Mouse (Mus musculus) limb, embryonic 11.5 days (tissue): Measurements from ENCODE around the gene Ky. TPM values are rescaled to one million over a fixed set of nuclear protein-coding genes. Genes with fewer than 3 reads are reported as not detected.

Experiments
- ATAC-seq: fragments of 200-750 bp; cut with Nextera tagmentation; 2 replicates; pipeline ENCODE4 v1.8.0; 2017; ENCODE audit warnings: low read depth; ENCODE audit not compliant: insufficient number of reproducible peaks, low FRiP score, low TSS enrichment
- DNase-seq: peaks from one replicate; pipeline ENCODE4 v3.0.0-alpha.2; 2015; ENCODE audit warnings: low spot score
- H3K27ac ChIP-seq: fragments of 300-500 bp; sonication (generic); replicated peaks from 2 replicates; pipeline ENCODE4 v1.5.1; 2014; ENCODE audit warnings: low read depth, mild to moderate bottlenecking, low read length
- H3K27me3 ChIP-seq: fragments of 300-500 bp; sonication (generic); 2 replicates; pipeline ENCODE4 v1.6.1; 2014; ENCODE audit warnings: mild to moderate bottlenecking, low read length, mixed read lengths; ENCODE audit not compliant: control insufficient read depth, insufficient read depth
- H3K36me3 ChIP-seq: fragments of 300-500 bp; sonication (generic); 2 replicates; pipeline ENCODE4 v1.6.1; 2014; ENCODE audit warnings: mild to moderate bottlenecking, low read length, moderate library complexity, mixed read lengths; ENCODE audit not compliant: control insufficient read depth, insufficient read depth
- H3K4me1 ChIP-seq: fragments of 300-500 bp; sonication (generic); 2 replicates; pipeline ENCODE4 v1.6.1; 2014; ENCODE audit warnings: low read length, mixed read lengths; ENCODE audit not compliant: control insufficient read depth, insufficient read depth
- H3K4me2 ChIP-seq: fragments of 300-500 bp; sonication (generic); 2 replicates; pipeline ENCODE4 v1.6.1; 2014; ENCODE audit warnings: low read depth, mild to moderate bottlenecking, moderate library complexity; ENCODE audit not compliant: severe bottlenecking
- H3K4me3 ChIP-seq: fragments of 300-500 bp; sonication (generic); 2 replicates; pipeline ENCODE4 v1.5.1; 2014; ENCODE audit warnings: low read depth, low read length
- H3K9ac ChIP-seq: fragments of 300-500 bp; sonication (generic); 2 replicates; pipeline ENCODE4 v1.6.1; 2014; ENCODE audit warnings: mild to moderate bottlenecking, low read length
- H3K9me3 ChIP-seq: fragments of 300-500 bp; sonication (generic); 2 replicates; pipeline ENCODE4 v1.6.1; 2016; ENCODE audit warnings: low read length; ENCODE audit not compliant: control insufficient read depth
- WGBS: fragments of 180-500 bp; shearing (Covaris S2); extraction: QIAGEN DNeasy Blood & Tissue Kit; methylation state at CpG from one replicate; pipeline ENCODE4 v1.1.7; 2014; 5-methylcytosine and 5-hydroxymethylcytosine counted together
- polyA plus RNA-seq: library from polyadenylated mRNA; unstranded; fragments of >200 nt; fragmentation: Nextera tagmentation; extraction: Ambion mirVana; gene quantifications from 2 replicates; pipeline ENCODE4 v1.2.1, GENCODE M21; 2014

The Ky gene
- 0.16 and 0.23 TPM in 2 replicates for polyA plus RNA-seq

DNA sequence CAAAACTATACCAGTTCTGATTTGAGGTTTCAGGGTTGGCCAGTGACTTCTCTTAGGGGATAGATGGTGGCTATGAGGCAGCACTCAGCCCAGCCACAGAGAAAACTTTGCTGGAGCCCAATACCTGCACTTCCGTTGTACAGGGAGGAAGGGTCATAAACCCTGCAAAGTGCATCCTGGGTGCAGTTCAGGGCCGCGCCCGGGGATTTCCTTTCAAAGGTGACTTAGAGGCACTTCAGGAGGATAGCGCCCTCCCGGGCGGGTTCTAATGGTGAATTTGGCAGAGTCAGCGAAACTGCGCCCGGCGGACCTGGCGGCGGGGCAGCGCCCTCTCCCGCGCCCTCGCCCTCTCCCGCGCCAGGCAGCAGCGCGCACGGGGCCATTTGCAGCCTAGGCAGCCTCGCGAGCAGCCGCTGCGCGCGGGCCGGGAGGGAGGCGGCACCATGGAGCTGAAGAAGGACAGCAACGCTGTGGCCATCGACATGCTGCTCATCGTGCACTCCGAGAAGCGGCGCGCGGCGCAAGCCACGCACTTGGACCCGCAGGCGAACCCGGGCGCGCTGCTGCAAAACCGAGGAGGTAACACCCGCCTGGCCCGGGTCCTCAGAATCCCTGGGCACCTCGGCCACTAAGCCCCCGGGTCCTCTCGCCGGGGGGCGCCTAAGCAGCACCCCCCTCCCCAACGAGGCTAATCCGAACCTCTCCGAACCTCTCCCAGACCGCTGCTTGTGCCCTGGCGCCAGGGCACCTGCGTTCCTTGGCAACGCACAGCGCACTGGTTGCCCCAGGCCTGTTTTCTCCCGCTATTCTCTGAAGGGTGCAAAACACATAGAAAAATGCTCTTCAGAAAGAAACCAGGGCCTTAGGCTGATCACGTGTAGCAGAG is at the start of gene Ky:
Gene Ky, plus strand, starts transcription at position 51 of the 886 bp plus-strand sequence.
- Histone ChIP-seq H3K4me3 (peak within 1 kb of the TSS; percentile 40), H3K36me3 (no peaks in the 10 kb centered on the region), H3K4me1 (peaks cover 7% of the 10 kb centered on the region; the same call in 1 of the 2 replicates), H3K27ac (no peak within 1 kb of the TSS), H3K27me3 (peaks cover 25% of the 10 kb centered on the region), H3K9ac (peak within 1 kb of the TSS; percentile 40), H3K9me3 (no peaks in the 10 kb centered on the region), H3K4me2 (peak within 1 kb of the TSS; percentile 93)
- DNase-seq (peak; percentile 54), ATAC-seq (no peak)
- WGBS, result 1% methylated on average over 55 of the region's 63 CpGs

DNA sequence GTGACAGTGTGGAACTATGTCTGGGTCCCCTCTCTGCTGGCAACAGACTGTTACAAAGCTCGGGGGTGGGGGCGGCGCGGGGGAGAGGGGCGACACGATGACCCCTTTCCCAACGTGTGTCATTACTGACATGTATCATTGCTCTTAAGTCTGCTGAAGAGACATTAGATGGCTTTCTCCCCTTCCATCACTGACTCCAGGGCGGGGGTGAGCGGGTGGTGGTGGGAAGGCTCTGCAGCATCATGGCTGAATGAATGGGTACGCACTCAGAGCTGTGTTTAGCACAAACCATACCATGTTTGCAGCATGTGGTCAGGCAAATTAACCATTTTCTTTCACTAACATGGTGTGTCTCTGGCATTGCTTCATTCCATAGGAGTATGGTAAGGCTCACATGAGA is 43.3 kb upstream of the Ky start:
- Histone ChIP-seq H3K4me1 (no peaks in the 10 kb centered on the region), H3K36me3 (no peaks in the 10 kb centered on the region), H3K27ac (no peak overlapping the region), H3K27me3 (no peaks in the 10 kb centered on the region), H3K4me2 (no peak overlapping the region), H3K9ac (no peak overlapping the region), H3K9me3 (no peaks in the 10 kb centered on the region), H3K4me3 (no peak overlapping the region)
- ATAC-seq, result no peak
- WGBS, result 91% methylated on average over 10 of the region's 10 CpGs
- DNase-seq, result no peak

- WGBS, result 83% methylated on average over 3 of the region's 3 CpGs
- ATAC-seq, result no peak
- Histone ChIP-seq H3K4me2 (no peak overlapping the region), H3K4me3 (no peak overlapping the region), H3K36me3 (no peaks in the 10 kb centered on the region), H3K9me3 (no peaks in the 10 kb centered on the region), H3K9ac (no peak overlapping the region), H3K4me1 (no peaks in the 10 kb centered on the region), H3K27ac (no peak overlapping the region), H3K27me3 (no peaks in the 10 kb centered on the region)
- DNase-seq, result no peak
Measured at GRCm38 (mm10) chr9:102465044-102465443, 40.5 kb upstream of the Ky start.

DNA sequence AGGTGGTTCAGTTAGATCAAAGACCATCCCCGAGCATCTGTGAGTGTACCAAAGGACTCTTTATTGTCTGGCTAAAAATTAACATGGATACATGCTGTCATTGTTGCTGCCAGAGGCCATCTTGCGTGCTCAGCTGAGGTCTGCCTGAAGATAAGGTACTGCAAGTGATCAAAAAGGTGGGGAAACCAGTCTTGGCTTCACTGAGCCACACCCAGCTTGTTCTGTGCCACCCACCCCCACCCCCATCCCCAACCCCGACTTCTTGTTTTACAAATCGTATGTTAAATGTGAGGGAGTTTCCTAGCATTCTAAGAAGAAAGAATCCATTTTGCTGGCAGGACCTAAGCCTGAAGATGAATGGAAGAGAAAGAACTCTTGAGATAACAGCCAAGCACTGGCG is 39.8 kb upstream of the Ky start:
- H3K36me3 ChIP-seq, result no peaks in the 10 kb centered on the region
- no peak overlapping the region for H3K4me2 ChIP-seq
- no peak overlapping the region for H3K9ac ChIP-seq
- no peaks in the 10 kb centered on the region for H3K27me3 ChIP-seq
- no peak for ATAC-seq
- WGBS, result 79% methylated on average over 5 of the region's 5 CpGs
- H3K4me3 ChIP-seq, result no peak overlapping the region
- H3K9me3 ChIP-seq, result no peaks in the 10 kb centered on the region
- no peaks in the 10 kb centered on the region for H3K4me1 ChIP-seq
- no peak for DNase-seq
- no peak overlapping the region for H3K27ac ChIP-seq

DNA sequence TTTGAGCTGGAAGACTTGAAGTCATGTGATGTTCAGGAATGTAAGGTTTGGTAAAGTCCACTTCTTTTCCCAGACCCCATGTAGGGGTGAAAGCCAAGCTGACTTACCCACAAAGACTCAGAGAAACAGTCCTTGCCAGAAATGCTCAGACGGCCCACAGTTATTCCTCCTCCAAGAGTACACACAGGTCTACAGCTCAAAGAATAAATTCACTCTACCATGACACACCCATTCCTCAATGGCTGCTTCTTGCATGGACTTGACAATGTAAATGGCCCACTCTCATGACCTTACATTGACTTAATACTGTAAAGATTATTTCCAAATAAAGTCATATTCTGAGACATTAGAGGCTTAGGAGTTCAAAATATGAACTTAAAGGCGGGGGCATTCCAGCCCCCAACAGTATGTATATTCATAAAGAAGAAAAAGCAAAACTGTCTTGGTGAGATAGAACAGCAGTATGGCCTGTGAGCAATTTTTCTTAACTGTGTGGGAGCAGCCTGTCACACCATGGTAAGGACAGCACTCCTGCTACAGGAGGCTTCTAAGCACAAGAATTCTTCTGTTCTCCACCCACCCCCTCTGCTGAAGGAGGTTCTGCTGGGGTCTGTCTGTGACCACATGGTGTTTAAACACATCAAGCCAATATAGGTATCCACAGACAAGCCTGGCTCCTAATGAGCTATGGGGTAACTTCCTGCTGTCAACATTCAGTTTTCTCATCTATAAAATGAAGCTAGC is 35.3 kb upstream of the Ky start:
- Histone ChIP-seq H3K9ac (no peak overlapping the region), H3K4me2 (no peak overlapping the region), H3K9me3 (no peaks in the 10 kb centered on the region), H3K27me3 (no peaks in the 10 kb centered on the region), H3K4me3 (no peak overlapping the region), H3K36me3 (no peaks in the 10 kb centered on the region), H3K27ac (no peak overlapping the region), H3K4me1 (no peaks in the 10 kb centered on the region)
- whole genome bisulfite sequencing, result 91% methylated on average over 2 of the region's 2 CpGs
- ATAC-seq (no peak), DNase-seq (no peak)

DNA sequence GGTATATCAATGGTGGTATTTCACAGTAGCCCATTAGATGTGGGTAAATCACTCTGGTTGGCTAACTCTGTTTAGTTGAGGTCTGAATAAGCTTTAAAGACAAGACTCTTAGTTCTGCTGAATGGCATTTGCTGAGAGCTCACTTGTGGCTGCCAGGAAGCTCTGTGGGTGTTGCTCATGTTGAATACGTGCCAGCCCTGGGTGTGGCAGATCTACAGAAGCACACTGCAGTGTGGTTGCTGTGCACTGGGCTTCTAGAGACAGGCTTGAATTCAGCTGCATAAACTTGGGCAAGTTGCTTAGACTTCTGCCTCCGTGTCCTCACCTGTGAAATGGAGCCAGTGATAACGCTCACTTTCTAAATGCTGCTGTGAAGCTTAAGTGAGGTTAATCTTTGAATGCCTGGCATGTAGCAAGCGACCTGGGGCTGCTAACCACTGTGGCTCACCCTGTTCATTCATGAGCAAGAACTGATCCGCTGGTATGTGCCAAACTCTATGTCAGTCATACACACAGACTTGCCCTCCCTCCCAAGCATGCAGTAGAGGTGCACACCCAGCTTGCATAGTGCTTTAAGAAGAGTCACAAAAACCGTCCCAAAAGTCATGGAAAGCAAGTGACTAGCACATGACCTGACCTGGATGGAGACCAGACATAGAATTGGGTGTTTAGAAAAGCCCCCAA is 27.6 kb upstream of the Ky start:
- Histone ChIP-seq H3K27ac (no peak overlapping the region), H3K4me3 (no peak overlapping the region), H3K36me3 (no peaks in the 10 kb centered on the region), H3K9ac (no peak overlapping the region), H3K4me1 (no peaks in the 10 kb centered on the region), H3K4me2 (no peak overlapping the region), H3K27me3 (no peaks in the 10 kb centered on the region), H3K9me3 (no peaks in the 10 kb centered on the region; the same call in 1 of the 2 replicates)
- 84% methylated on average over 6 of the region's 6 CpGs for WGBS
- DNase-seq (no peak), ATAC-seq (no peak)

- Histone ChIP-seq H3K9ac (no peak overlapping the region), H3K4me1 (no peaks in the 10 kb centered on the region), H3K4me3 (no peak overlapping the region), H3K9me3 (no peaks in the 10 kb centered on the region; the same call in 1 of the 2 replicates), H3K27ac (no peak overlapping the region), H3K4me2 (no peak overlapping the region), H3K36me3 (no peaks in the 10 kb centered on the region), H3K27me3 (no peaks in the 10 kb centered on the region)
- DNase-seq (no peak), ATAC-seq (no peak)
- WGBS, result 82% methylated on average over 3 of the region's 3 CpGs
Measured at GRCm38 (mm10) chr9:102478451-102478835, 27.1 kb upstream of the Ky start.

GRCm38 (mm10) chr9:102479022-102479421 is 26.5 kb upstream of the Ky start:
- Histone ChIP-seq H3K4me1 (no peaks in the 10 kb centered on the region), H3K36me3 (no peaks in the 10 kb centered on the region), H3K27me3 (no peaks in the 10 kb centered on the region), H3K9ac (no peak overlapping the region), H3K4me2 (no peak overlapping the region), H3K27ac (no peak overlapping the region), H3K9me3 (no peaks in the 10 kb centered on the region; the same call in 1 of the 2 replicates), H3K4me3 (no peak overlapping the region)
- DNase-seq (peak; percentile 32), ATAC-seq (no peak)
- WGBS, result 45% methylated on average over 9 of the region's 9 CpGs
